Mouse (Mus musculus) CH12.LX (cell line): Measurements from ENCODE around the gene Rplp1.

Source experiments
- CTCF ChIP-seq, 2 experiments: IDR thresholded peaks in 1 of 2; conservative IDR thresholded peaks in 1 of 2; 2 replicates each; pipeline ENCODE4 v1.5.1; 2011 to 2012; ENCODE audit warnings: low read depth in 2 of 2, low read length in 2 of 2, improper control_type of control experiment in 1 of 2, inconsistent platforms in 1 of 2, mild to moderate bottlenecking in 1 of 2, moderate library complexity in 1 of 2
- E2F4 ChIP-seq: IDR thresholded peaks from 2 replicates; pipeline ENCODE4 v1.6.1; 2011; ENCODE audit warnings: low read depth, low read length, improper control_type of control experiment; ENCODE audit not compliant: insufficient replicate concordance
- KAT2A ChIP-seq: IDR thresholded peaks from 2 replicates; pipeline ENCODE4 v1.6.1; 2012; ENCODE audit warnings: low read length, improper control_type of control experiment, inconsistent platforms; ENCODE audit not compliant: insufficient replicate concordance
- POLR2A ChIP-seq: IDR thresholded peaks from 2 replicates; pipeline ENCODE4 v1.6.1; 2011; ENCODE audit warnings: low read depth, mild to moderate bottlenecking, improper control_type of control experiment, low read length
- SIN3A ChIP-seq: IDR thresholded peaks from 2 replicates; pipeline ENCODE4 v1.6.1; 2012; ENCODE audit warnings: low read length, improper control_type of control experiment, inconsistent platforms
- USF1 ChIP-seq: IDR thresholded peaks from 2 replicates; pipeline ENCODE4 v1.6.1; 2014; ENCODE audit warnings: low read depth, mild to moderate bottlenecking, inconsistent platforms, low read length, improper control_type of control experiment

DNA sequence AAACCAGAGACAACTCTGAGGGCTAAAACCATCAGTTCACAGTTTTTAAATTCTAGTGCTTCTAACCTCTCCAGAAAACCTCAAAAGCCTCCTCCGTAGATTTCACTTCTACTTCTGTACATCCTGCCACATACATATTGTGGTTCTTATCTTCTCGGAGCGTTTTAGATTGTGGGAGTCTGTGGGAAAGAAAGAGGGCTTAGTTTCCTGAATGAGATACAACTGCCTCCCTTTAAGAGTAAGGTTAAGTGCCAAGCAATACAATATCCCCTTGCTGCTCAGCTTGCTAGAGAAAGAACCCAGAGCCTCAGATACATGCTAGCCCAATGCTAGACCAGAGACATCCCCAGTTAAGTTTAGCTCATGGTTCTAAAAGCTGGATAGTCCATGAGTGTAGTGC is 17.7 kb upstream of the Rplp1 start:
- TF ChIP-seq CTCF (conservative IDR thresholded peaks at IDR 0.05 in 1 of 2, IDR thresholded peaks at IDR 0.05 in 1 of 2; ENCODE audit: low read depth in 2 of 2, low read length in 2 of 2) (no peak), SIN3A (no peak), KAT2A (no peak), POLR2A (no peak), E2F4 (no peak), USF1 (no peak)
